Mouse (Mus musculus) CD8-positive naive resting alpha-beta T cell, adult 2 months (primary cell): ENCODE data around the gene Greb1.

Experiments
- DNase-seq, 2 experiments: peaks; one replicate each; pipeline ENCODE4 v3.0.0; 2022; ENCODE audit warnings: low read depth in 2 of 2, low spot score in 2 of 2

Gene Greb1

GRCm38 (mm10) chr12:16808045-16808444 is 7.4 kb upstream of the Greb1 start:
- no peak for DNase-seq

DNA sequence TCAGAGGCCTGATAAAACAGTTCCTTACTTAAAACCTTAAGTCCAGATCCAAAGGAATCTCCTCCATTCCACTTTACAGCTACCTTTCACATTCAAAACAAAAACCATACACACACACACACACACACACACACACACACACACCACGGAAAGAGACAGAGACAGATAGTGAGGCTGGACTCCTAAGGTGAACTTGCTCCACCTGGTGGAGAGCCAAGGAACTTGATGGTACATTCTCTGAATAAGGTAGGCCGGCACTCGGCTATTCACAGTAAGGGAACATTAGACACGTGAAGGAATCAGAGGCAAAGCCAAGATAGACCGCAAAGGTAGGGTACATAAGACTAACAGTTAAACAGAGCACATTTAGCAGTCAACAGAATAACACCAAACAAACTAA is 4.8 kb upstream of the Greb1 start:
- peak; percentile 62 to 76 for DNase-seq

- no peak for DNase-seq
Measured at GRCm38 (mm10) chr12:16803956-16804430, 3.3 kb upstream of the Greb1 start.

DNA sequence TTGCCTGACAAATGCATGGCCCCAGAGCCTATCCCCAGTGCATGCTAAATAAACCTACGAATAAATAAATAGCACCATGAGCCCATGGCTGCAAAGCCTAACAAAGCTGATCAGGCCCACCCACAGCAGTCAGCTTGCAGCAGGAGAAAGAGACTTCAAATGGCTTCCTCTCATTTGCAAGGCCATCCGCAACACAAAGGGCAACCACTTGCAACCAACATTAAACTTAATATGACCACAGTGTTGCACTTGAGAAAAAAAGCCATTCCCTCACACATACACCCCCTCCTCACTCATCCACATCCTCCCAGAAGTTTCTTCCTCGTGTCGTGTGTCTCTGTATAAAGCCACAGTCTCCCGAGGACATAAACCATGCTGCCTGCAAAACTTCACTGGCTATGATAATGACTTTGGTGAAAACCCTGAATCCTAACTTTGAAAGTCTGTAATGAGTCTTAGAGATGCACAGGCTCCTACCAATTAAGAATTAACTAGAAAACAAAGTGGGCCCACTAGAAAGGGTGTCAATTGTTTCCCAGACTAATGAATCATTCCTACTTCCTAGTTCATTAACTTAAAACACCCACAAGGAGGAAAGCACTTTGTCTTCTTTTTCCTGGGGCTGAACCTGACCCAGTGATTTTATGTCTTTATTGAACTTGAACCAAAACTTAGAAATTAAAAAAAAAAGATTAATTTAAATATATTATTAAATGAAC is 2.7 kb upstream of the Greb1 start:
- DNase-seq: no peak

- no peak for DNase-seq
Measured at GRCm38 (mm10) chr12:16800959-16801315, 251 bp upstream of the Greb1 start.

GRCm38 (mm10) chr12:16799928-16800258 is 793 bp downstream of the Greb1 start:
- no peak for DNase-seq

DNA sequence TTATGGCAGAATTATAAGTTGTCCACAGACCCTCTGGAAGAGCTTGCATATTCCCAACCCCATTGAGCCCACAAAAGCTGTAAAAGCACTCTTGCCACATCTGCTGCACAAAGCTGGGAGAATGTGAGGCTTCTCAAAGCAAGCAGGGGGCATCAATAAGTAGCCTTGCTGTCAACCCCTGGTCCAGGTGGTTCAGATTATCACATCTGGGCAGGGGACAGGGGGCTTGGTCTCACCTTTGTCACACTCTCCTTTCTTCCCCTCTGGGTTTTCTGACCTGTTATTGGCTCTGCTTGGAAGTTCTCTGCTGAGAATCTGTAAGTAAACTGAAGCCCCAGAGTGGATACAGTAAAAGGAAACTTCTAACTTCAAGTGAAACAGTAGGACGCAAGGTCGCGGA is 1.8 kb downstream of the Greb1 start:
- DNase-seq: no peak

DNA sequence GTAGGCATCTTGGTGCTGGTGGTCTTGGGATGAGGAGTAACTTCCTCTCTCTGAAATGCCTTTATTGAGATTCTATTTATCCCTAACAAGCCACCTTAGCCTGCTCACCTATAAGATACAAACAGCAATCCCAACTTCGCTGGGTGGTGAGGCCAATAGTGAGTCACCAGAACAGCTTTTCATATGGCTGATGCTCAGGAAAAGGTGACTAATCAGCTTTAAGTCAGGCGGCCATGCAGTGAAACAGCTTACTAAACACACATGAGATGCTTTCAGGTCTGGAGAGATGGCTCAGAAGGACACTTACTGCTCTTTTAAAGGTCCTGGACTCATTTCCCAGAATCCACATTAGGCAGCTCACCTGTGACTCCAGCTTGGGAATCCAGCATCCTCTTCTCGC is 4.9 kb downstream of the Greb1 start:
- no peak for DNase-seq

DNA sequence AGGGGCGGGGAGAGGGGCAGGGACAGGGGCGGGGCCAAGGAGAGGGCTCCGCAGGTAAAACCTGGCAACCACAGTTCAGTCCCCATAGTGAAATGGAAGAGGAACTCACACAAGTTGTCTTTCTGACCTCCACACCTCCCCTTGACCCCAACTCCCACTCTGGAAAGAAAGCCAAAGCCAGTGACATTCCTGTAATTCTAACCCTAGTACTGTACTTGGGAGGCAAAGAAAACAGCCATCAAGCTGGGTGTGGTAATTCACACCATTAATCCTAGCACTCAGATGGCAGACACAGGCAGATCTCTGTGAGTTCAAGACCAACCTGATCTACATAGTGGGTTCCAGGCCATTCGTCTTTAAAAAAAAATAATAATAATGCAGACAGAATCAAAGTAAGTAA is 7.3 kb downstream of the Greb1 start:
- DNase-seq: no peak

GRCm38 (mm10) chr12:16790456-16790855 is 10.2 kb downstream of the Greb1 start:
- no peak for DNase-seq

DNA sequence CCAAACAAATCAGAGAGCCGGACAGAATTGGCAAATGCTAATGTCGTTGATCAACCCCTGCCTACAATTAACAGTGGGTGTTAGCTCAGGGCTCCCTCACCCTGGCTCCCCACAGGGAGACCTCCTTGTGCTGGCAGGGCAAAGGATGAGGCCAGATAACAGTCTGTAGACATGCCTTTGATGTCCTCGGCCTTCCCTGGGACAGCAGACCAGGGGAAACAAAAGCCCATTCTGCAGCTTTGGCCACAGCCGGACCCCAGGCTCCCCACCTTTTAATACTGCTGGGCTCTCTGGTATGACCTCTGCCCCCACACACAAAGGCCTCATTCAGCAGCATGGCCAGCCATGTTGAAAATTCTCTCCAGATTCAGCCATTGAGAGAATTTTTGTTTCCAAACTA is 10.9 kb downstream of the Greb1 start:
- no peak for DNase-seq

- no peak for DNase-seq
Measured at GRCm38 (mm10) chr12:16789199-16789598, 11.5 kb downstream of the Greb1 start.

DNA sequence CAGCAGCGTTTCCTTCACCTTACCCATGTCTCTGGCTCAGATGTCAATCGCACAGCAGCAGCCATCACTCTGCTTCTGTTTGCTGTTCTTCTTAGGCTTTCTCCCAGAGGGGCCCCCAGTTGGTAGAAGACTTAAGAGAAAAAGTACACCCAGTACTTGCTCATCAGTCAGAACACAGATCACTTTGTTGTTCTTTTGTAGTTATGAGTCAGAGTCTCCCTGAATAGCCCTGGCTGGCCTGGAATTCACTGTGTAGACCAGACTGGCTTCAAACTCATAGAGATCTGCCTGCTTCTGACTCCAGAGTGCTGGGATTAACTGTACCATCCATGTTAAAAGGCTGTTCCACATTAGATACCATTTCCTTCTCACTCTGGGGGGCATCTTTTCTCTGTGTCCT is 12.1 kb downstream of the Greb1 start:
- no peak for DNase-seq

GRCm38 (mm10) chr12:16781034-16781746 is 19.5 kb downstream of the Greb1 start:
- no peak for DNase-seq

GRCm38 (mm10) chr12:16780320-16780719 is 20.4 kb downstream of the Greb1 start:
- no peak for DNase-seq

DNA sequence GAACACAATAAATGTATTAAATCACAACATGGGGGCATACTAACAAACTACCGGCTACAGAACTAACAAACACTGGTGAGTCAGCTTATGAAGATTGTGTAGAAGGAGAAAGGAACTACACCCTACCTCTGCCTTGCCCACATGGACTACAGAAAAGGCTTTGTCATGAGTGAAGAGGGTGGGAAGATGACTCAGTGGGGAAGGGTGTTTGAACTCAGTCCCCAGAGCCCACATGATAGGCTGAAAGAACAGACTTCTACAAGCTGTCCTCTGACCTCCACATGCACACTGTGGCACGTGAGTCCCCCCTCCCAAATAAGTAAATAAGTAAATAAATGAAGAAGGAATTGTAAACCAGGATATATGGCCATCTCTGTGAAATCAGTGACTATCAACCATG is 21.5 kb downstream of the Greb1 start:
- no peak for DNase-seq

GRCm38 (mm10) chr12:16778523-16778922 is 22.2 kb downstream of the Greb1 start:
- DNase-seq: no peak

- no peak for DNase-seq
Measured at GRCm38 (mm10) chr12:16775351-16775750, 25.3 kb downstream of the Greb1 start.

DNA sequence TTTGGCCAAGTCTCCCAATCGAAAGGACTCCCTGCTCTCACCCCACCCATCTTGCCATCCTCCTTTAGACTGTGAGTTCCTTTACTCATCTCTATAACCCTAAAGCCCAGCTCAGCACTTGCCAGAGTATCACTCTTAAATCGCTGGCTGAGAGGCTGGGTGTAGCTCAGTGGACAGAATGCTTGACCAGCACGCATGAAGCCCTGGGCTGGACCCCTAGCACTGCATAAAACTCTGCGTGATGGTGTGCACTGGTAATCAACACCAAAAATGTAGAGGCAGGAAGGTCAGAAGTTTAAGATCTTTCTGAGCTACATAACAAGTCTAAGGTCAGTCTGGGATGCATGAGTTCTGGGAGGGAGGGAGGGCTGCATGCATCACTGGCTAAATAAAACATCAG is 26.1 kb downstream of the Greb1 start:
- no peak for DNase-seq

DNA sequence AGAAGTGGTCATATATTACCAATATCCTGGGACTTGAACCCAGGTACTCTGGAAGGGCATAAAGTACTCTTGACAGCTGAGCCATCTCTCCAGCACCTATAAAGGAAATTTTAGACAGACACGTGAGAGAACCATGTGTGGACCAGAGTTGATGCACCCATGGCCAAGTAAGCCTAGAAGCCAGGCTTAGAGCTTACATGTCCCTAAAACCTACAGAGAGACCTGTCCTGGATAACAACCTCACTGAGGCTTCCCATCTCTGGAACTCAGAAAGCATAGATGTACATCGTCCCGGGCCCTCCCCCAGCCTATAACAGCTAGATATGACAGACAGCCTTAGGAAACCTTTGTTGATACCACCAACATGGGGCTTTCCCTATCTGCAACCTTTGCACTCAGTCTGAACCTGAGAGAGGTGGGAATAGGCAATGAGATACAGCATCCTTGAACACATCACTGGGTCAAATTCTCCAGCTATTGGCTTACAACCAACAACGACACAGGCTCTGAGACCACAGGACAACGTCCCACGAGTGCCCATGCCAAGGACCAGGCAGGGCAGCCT is 31.0 kb downstream of the Greb1 start:
- no peak for DNase-seq

GRCm38 (mm10) chr12:16768711-16769110 is 32.0 kb downstream of the Greb1 start:
- DNase-seq: no peak

GRCm38 (mm10) chr12:16768251-16768650 is 32.4 kb downstream of the Greb1 start:
- DNase-seq: no peak
